Mouse (Mus musculus): ENCODE data around the gene Hivep3.

DNA sequence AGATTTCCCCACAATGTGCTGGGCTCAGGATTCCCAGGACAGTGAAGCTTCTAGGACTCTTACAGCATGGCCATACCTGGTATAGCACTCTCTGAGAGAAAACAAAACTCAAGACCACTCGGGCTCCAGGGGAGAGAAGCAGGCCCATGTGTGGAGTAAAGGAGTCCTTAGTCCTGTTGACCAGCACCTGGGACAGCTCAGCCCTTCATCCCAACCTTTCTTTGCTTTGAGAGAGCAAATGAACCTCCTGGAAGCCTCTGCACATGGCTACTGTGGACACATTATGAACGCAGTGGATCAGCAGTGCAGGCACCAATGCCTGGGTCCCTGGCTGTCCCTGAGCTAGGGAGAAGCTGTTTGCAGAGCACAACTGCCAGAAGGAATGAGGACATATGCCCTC is 181.5 kb downstream of the Hivep3 start:
- TF ChIP-seq POLR2A (IDR thresholded peaks at IDR 0.05; ENCODE audit: control insufficient read depth, low read depth, low read length) (no peak), CTCF (IDR thresholded peaks at IDR 0.05; ENCODE audit: control insufficient read depth, insufficient read depth, insufficient replicate concordance, low read depth, low read length) (no peak)
